ENCODE assay signal across 16 mouse cellular contexts in the genomic region with DNA sequence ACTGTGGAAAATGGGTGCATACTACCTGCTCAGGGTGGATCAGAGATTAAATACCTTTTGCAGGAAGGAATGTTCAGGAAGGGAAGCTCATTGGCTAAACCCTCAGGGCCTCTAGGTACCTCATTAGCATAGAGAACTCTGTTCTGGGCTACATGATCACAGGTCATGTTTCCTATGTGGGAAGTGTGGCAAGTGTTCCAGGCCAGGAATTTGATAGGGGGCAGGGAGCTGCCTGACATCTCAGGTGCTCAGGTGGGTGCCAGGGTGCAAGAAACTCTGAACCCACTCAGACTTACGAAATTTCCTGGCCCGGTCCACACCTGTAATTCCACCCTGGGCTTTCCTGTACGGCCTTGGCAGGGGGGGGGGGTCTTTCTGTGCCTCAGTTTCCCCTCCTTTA. TPM values are rescaled to one million over a fixed set of nuclear protein-coding genes. Genes with fewer than 3 reads are reported as not detected.
"Had no signal": no experiment of that assay in that cellular context is flagged by ENCODE, and none has a peak within 500 bp of the region (broad histone marks: within the 10 kb centered on the region; RNA-seq: fewer than 3 reads in every experiment).

No protein-coding gene starts in this region.

- H3K9me3 ChIP-seq: kidney, embryonic 15.5 days; limb, embryonic 12.5 days; limb, embryonic 15.5 days; liver, embryonic 15.5 days; megakaryocyte, embryonic 14.5 days had no signal

- H3K9ac ChIP-seq: kidney, embryonic 15.5 days; limb, embryonic 12.5 days; limb, embryonic 15.5 days; liver, embryonic 15.5 days; lung, embryonic 14.5 days had no signal

- H3K4me2 ChIP-seq: kidney, embryonic 15.5 days; limb, embryonic 12.5 days; limb, embryonic 15.5 days; liver, embryonic 15.5 days; lung, embryonic 14.5 days; midbrain, embryonic 11.5 days had no signal

- DNase-seq: left cerebral cortex, postnatal 4 days; lung, embryonic 14.5 days; midbrain, embryonic 14.5 days; thymus, adult 18-20 months; thymus, postnatal 36 days had no signal

- H3K27me3 ChIP-seq: kidney, embryonic 15.5 days; limb, embryonic 12.5 days; limb, embryonic 15.5 days; liver, embryonic 15.5 days had no signal

- H3K4me3 ChIP-seq: kidney, embryonic 15.5 days; limb, embryonic 12.5 days; limb, embryonic 15.5 days; liver, embryonic 15.5 days; megakaryocyte, embryonic 14.5 days had no signal

- H3K36me3 ChIP-seq: kidney, embryonic 15.5 days; limb, embryonic 12.5 days; limb, embryonic 15.5 days; liver, embryonic 15.5 days had no signal

- H3K4me1 ChIP-seq: liver, embryonic 15.5 days had no signal

- ATAC-seq: hindbrain, postnatal 0 days; inflammation-experienced regulatory T-cells, adult 6 months; lung, postnatal 0 days had no signal

- H3K27ac ChIP-seq: hindbrain, postnatal 0 days; kidney, embryonic 15.5 days; limb, embryonic 15.5 days; liver, embryonic 15.5 days; macrophage had no signal

RNA-seq across cellular contexts. Expression of gene Oxtr, which starts 9.0 kb away (rescaled TPM):
- polyA plus RNA-seq: inflammation-experienced regulatory T-cells, adult 6 months; liver, embryonic 15.5 days; macrophage had no signal

RNA-seq across cellular contexts. Expression of gene Cav3, which starts 39.4 kb away (rescaled TPM):
- total RNA-seq: hindbrain, postnatal 0 days; left cerebral cortex, postnatal 4 days; midbrain, postnatal 0 days had no signal
- polyA plus RNA-seq: inflammation-experienced regulatory T-cells, adult 6 months; macrophage; midbrain, embryonic 14.5 days; midbrain, postnatal 0 days had no signal
